Comparison of ENCODE assay signal across 8 mouse cellular contexts in genomic region chr9:62343192-62343903, GRCm38 (mm10). TPM values are rescaled to one million over a fixed set of nuclear protein-coding genes. Genes with fewer than 3 reads are reported as not detected.
DNase-seq lines count a peak whose midpoint lies in the region; ATAC-seq and TF ChIP-seq lines count a peak whose summit lies in the region.

No protein-coding gene starts in this region.

- ATAC-seq in hindbrain, embryonic 15.5 days (ENCODE audit: low FRiP score, low read depth) = peak; percentile 35; the same call in 1 of the 2 replicates

- H3K27ac ChIP-seq in gastrocnemius, adult 2 months = peak overlapping the region; percentile 95
- H3K27ac ChIP-seq in hindbrain, embryonic 15.5 days (replicated peaks) = peak overlapping the region; percentile 100
- peak overlapping the region; percentile 98 for H3K27ac ChIP-seq in macrophage

- H3K79me2 ChIP-seq in macrophage (ENCODE audit: inconsistent target) = peaks cover 71% of the 10 kb centered on the region

- no peak for TF ChIP-seq CTCF in gastrocnemius, adult 2 months (IDR thresholded peaks at IDR 0.05)

- H3K27me3 ChIP-seq in hindbrain, embryonic 15.5 days = no peaks in the 10 kb centered on the region

- DNase-seq in ZHBTc4 (ENCODE audit: low read depth, low spot score) = peak; percentile 74
- peak; percentile 75 to 85 for DNase-seq in cerebellum, postnatal 25 days
- peak; percentile 83 for DNase-seq in gastrocnemius, adult 2 months
- DNase-seq in left cerebral cortex, adult 8-10 months (ENCODE audit: low spot score in 2 of 2) = peak; percentile 64 to 70
- peak; percentile 88 to 89 for DNase-seq in right cerebral cortex, postnatal 10 days (ENCODE audit: low spot score in 2 of 2)
- DNase-seq in urinary bladder, postnatal 4 days (ENCODE audit: low spot score in 2 of 2) = peak; percentile 78

- WGBS in hindbrain, embryonic 15.5 days = 0% methylated on average over 30 of the region's 56 CpGs
- under 1% methylated on average over 48 of the region's 56 CpGs for WGBS in macrophage (ENCODE audit: missing documents)

- H3K4me2 ChIP-seq in hindbrain, embryonic 15.5 days = peak overlapping the region; percentile 76

- H3K4me3 ChIP-seq in gastrocnemius, adult 2 months = peak overlapping the region; percentile 96
- H3K4me3 ChIP-seq in hindbrain, embryonic 15.5 days = peak overlapping the region; percentile 94
- H3K4me3 ChIP-seq in macrophage (ENCODE audit: inconsistent target) = peak overlapping the region; percentile 91

- H3K36me3 ChIP-seq in hindbrain, embryonic 15.5 days = no peaks in the 10 kb centered on the region
- H3K36me3 ChIP-seq in macrophage (ENCODE audit: inconsistent target) = 0 out of 2 replicates have a peak, but pooled peaks cover 4% of the 10 kb centered on the region

- no peaks in the 10 kb centered on the region for H3K9me3 ChIP-seq in hindbrain, embryonic 15.5 days

- intact Hi-C loops in gastrocnemius, adult 2 months (cut with DNase I) = no loop called here

- peak overlapping the region; percentile 99 for H3K9ac ChIP-seq in hindbrain, embryonic 15.5 days

- peaks cover 43% of the 10 kb centered on the region for H3K4me1 ChIP-seq in hindbrain, embryonic 15.5 days (replicated peaks)

RNA-seq across cellular contexts. Expression of gene Anp32a, which starts 2.3 kb away (rescaled TPM):
- 10 to 100 TPM; 62.8 to 88.2 TPM for total RNA-seq in gastrocnemius, adult 2 months (2021)
- 117 and 138 TPM in 2 replicates for polyA plus RNA-seq in hindbrain, embryonic 15.5 days (2015; fragmentation: Nextera tagmentation; extraction: Ambion mirVana)
- 100 to 1,000 TPM; 280 to 364 (median 327) TPM for total RNA-seq in left cerebral cortex, adult 8-10 months (2022)
- total RNA-seq in macrophage (2018; cell fraction: chromatin; rRNA removed) = 100 to 1,000 TPM in 7 of 26 experiments, 10 to 100 TPM in 19; 35.5 to 197 (median 81.7) TPM
- total RNA-seq in macrophage (2018; cell fraction: cytosol; rRNA removed) = 100 to 1,000 TPM; 236 to 442 (median 300) TPM
- total RNA-seq in macrophage (2018; cell fraction: nucleus; rRNA removed) = 100 to 1,000 TPM in 22 of 26 experiments, 10 to 100 TPM in 4; 85.4 to 297 (median 142) TPM
- 295 to 1,273 TPM (median 320 TPM) in 3 replicates for polyA plus RNA-seq in macrophage (2018)

Comparison
In these comparisons a context has a peak if more than half of its experiments do, and no peak if none do; other contexts are left out.
1. Peak in every context shown above with its lines: DNase-seq, ATAC-seq, H3K4me3 ChIP-seq and H3K27ac ChIP-seq.